Mouse (Mus musculus) spleen, adult 2 months (tissue): ENCODE measurements around the gene Serpinb6c.

Source experiments
- CTCF ChIP-seq: fragments of 200-500 bp; IDR thresholded peaks from 2 replicates; pipeline ENCODE4 v1.5.1; 2011; ENCODE audit warnings: mild to moderate bottlenecking, inconsistent platforms; ENCODE audit not compliant: insufficient read depth, insufficient read length, insufficient replicate concordance; ENCODE audit errors: extremely low read depth
- POLR2A ChIP-seq: fragments of 200-500 bp; IDR thresholded peaks from 2 replicates; pipeline ENCODE4 v1.6.1; 2011; ENCODE audit warnings: low read depth, low read length, inconsistent platforms

DNA sequence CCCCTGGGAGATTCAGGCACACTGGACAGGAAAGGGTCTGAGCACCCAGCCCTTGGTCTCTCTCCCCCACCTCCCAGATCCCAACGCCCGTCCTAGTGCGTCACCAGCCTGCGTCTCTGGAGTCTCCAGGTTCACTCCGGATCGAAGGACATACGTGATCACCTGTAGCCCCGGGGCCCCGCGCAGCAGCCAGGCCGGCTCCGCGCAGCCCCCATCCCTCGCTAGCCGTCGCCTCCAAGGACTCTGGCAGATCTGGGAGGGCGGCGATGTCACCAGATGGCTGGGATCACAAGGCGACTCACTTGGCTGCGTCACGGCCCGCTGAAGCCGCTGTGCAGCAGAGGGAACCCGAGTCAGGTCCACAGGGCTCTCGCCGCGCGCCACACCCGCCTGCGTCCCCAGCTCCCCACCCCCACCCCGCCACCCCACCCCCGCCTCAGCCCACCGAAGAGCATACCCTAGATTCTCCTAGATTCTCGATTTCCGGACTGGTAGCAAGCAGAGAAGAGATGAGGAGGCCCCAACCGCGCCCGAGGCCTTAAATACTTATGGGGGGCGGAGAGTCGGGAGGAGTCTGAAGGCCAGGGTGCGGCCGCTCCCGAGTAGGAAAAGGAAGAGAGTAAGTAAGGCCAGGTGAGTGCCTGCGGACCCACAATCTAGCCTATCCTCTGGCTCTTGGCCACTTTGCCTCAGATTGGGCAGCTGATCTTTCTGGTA lies 30.1 kb upstream of the Serpinb6c start:
- TF ChIP-seq CTCF (no peak), POLR2A (no peak)
